Mouse (Mus musculus): ENCODE results near the gene Tbc1d10c. TPM values are rescaled to one million over a fixed set of nuclear protein-coding genes. Genes with fewer than 3 reads are reported as not detected.

Gene Tbc1d10c
- total and polyA plus RNA-seq, 3 experiments: 43.5 to 58.5 (median 46.3) TPM

DNA sequence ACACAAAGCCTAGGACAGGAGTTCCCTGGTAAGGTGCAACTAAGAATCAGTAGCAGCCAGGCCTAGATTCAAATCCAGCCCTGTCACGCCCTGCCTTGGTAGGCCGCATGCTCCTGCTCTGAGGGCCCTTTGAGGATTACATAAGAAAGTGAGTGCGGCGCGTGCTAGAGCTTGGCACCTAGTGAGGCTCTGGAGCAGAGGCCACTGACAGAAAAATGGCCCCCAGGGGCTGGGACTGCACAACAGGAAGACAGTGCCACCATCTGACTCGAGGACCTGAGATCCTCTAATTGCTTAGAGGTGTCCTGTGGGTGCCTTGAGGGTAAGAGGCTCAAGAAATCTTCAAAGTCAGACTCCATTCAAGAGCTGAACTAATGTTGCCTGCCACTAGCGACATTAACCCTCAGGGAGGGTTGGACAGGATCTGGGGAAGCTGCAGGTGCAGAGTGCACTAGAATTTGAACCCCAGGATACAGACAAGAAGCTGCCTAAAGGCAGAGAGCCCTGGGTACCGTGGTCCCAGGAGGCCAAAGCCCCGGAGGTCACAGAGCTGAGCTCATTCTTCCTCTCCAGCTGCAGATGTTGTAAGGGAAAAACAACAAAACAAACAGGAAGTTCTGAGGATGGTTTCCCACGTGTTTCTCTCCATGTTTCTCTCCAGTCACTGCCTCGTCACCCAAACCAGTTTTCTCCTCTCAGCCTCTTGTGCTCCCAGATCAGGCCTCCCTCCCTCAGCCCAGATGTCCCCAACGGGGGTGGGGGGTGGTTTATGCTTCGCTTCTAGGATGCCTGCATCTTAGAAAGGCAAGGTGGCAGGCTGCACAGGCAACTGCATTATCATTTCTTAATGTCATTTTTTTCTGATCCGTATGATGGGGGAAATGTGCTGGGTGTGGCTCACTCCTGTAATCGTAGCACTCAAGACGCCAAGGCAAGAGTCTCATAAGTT, 46.3 kb downstream of the Tbc1d10c start (continued):
- TF ChIP-seq RCOR1 (conservative IDR thresholded peaks at IDR 0.05; ENCODE audit: low read depth, low read length): no peak

DNA sequence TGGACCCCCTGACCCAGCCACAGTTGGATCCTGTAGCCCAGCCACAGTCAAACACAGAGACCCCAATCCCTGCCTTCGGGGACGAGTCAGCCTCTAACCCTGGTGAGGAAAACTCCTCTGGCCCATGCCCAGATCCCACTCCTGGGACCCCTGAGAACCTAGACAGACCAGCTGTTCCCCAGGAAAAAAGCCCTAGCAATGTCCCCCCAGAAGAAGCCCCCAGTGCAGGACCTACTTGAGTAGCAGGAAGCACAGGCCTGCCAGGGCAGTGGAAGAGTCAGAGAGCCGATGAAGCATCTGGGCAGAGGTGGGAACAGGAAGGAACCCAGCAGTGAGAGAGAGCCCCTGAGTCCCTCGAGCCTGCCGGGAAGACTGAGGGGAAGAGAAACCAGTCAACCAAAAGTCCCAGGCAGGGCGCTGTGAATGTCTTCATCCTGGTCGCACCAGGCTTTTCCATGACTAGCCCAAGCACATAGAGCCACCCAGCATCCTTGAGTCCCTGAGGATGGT, 47.3 kb downstream of the Tbc1d10c start, which contains the start of gene Cabp4:
Cabp4 (minus strand) TSS at position 275 of the 510 bp plus-strand sequence.
- dilution Hi-C loops (cut with MboI; ENCODE audit: extremely low pct_ligation_motif_present, extremely low pct_unique_long_range_greater_than_20kb, low sequenced_read_pairs) (no loop called here), in situ Hi-C loops (cut with MboI; ENCODE audit: low pct_ligation_motif_present, low pct_unique_long_range_greater_than_20kb, low sequenced_read_pairs) (no loop called here)
- TF ChIP-seq CTCF (conservative IDR thresholded peaks at IDR 0.05 in 1 of 2, IDR thresholded peaks at IDR 0.05 in 1 of 2; ENCODE audit: low read depth in 2 of 2, low read length in 2 of 2) (no peak), MAX (IDR thresholded peaks at IDR 0.05; ENCODE audit: low read length) (no peak; the same call in 1 of the 2 replicates), ELF1 (IDR thresholded peaks at IDR 0.05; ENCODE audit: low read depth, low read length) (0 out of 2 replicates have a peak, but pooled peaks have one; percentile 26), NRF1 (IDR thresholded peaks at IDR 0.05; ENCODE audit: low read depth, low read length) (0 out of 2 replicates have a peak, but pooled peaks have one; percentile 1), E2F4 (IDR thresholded peaks at IDR 0.05; ENCODE audit: insufficient replicate concordance, low read depth, low read length) (no peak), IRF4 (IDR thresholded peaks at IDR 0.05; ENCODE audit: low read depth, low read length) (peak; percentile 53; the same call in 1 of the 2 replicates), EP300 (IDR thresholded peaks at IDR 0.05; ENCODE audit: low read length) (peak; percentile 50), ZNF384 (IDR thresholded peaks at IDR 0.05; ENCODE audit: low read depth, low read length) (no peak)

DNA sequence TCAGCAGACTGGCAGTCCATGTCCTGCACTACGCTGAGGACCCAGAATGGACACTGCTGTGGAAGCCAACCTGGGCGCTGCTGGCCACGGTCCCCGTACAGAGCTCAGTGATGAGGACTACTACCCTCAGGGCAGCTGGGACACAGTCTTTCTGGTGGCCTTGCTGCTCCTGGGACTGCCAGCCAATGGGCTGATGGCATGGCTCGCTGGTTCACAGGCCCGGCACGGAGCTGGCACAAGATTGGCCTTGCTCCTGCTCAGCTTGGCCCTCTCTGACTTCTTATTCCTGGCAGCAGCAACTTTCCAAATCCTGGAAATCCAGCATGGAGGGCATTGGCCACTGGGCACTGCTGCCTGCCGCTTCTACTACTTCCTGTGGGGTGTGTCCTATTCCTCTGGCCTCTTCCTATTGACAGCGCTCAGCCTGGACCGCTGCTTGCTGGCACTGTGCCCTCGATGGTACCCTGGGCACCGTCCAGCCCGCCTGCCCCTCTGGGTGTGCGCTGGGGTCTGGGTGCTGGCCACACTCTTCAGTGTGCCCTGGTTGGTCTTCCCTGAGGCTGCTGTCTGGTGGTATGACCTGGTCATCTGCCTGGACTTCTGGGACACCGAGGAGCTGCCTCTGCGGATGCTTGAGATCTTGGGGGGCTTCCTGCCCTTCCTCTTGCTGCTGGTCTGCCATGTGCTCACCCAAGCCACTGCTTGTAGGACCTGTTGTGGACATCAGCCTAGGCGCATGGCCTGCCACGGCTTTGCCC, 48.5 kb downstream of the Tbc1d10c start:
- peaks cover 0 to 39% of the 10 kb centered on the region in 2 experiments for H3K36me3 ChIP-seq (replicated peaks in 1 of 2; ENCODE audit: control insufficient read depth in 1 of 2, insufficient read depth in 1 of 2, low read length in 1 of 2)
- H3K9ac ChIP-seq (ENCODE audit: insufficient read depth, low read depth): no peak overlapping the region
- no peak overlapping the region for H3K4me2 ChIP-seq (ENCODE audit: insufficient read depth, low read depth, poor library complexity, severe bottlenecking)
- H3K27me3 ChIP-seq (replicated peaks): no peaks in the 10 kb centered on the region
- H3K27ac ChIP-seq (ENCODE audit: insufficient read depth, low read depth): no peak overlapping the region
- in situ Hi-C loops (cut with MboI; ENCODE audit: low pct_ligation_motif_present, low pct_unique_long_range_greater_than_20kb, low sequenced_read_pairs) (no loop called here), dilution Hi-C loops (cut with MboI; ENCODE audit: extremely low pct_ligation_motif_present, extremely low pct_unique_long_range_greater_than_20kb, low sequenced_read_pairs) (no loop called here)
- peaks cover 46 to 93% of the 10 kb centered on the region in 2 experiments for H3K4me1 ChIP-seq (ENCODE audit: control insufficient read depth in 1 of 2, insufficient read depth in 2 of 2)
- no peak for TF ChIP-seq IRF4 (IDR thresholded peaks at IDR 0.05; ENCODE audit: low read depth, low read length)
- no peak for TF ChIP-seq RAD21 (IDR thresholded peaks at IDR 0.05; ENCODE audit: low read depth, low read length)
- no peak for TF ChIP-seq CHD1 (IDR thresholded peaks at IDR 0.05; ENCODE audit: low read depth, low read length)
- no peak for TF ChIP-seq ELF1 (IDR thresholded peaks at IDR 0.05; ENCODE audit: low read depth, low read length)
- TF ChIP-seq NELFE (IDR thresholded peaks at IDR 0.05; ENCODE audit: low read depth, low read length): no peak
- TF ChIP-seq BHLHE40 (IDR thresholded peaks at IDR 0.05; ENCODE audit: low read depth, low read length): no peak
- no peak for TF ChIP-seq GABPA (IDR thresholded peaks at IDR 0.05; ENCODE audit: insufficient replicate concordance, low read depth, low read length)
- no peak for TF ChIP-seq ZC3H11A (IDR thresholded peaks at IDR 0.05; ENCODE audit: low read depth, low read length)
- TF ChIP-seq TBP (conservative IDR thresholded peaks at IDR 0.05; ENCODE audit: low read depth, low read length): no peak
- no peak for TF ChIP-seq E2F4 (IDR thresholded peaks at IDR 0.05; ENCODE audit: insufficient replicate concordance, low read depth, low read length)
- TF ChIP-seq ZMIZ1 (IDR thresholded peaks at IDR 0.05; ENCODE audit: low read depth, low read length): no peak
- TF ChIP-seq TCF12 (IDR thresholded peaks at IDR 0.05; ENCODE audit: low read depth, low read length): no peak
- no peak for TF ChIP-seq POLR2AphosphoS2 (IDR thresholded peaks at IDR 0.05; ENCODE audit: low read depth, low read length)
- TF ChIP-seq JUND (conservative IDR thresholded peaks at IDR 0.05; ENCODE audit: low read depth, low read length): no peak
- TF ChIP-seq SIN3A (IDR thresholded peaks at IDR 0.05; ENCODE audit: low read length): no peak
- TF ChIP-seq UBTF (IDR thresholded peaks at IDR 0.05; ENCODE audit: low read depth, low read length): no peak
- no peak for TF ChIP-seq USF2 (conservative IDR thresholded peaks at IDR 0.05; ENCODE audit: low read depth, low read length)
- no peak for TF ChIP-seq PAX5 (IDR thresholded peaks at IDR 0.05; ENCODE audit: low read length)
- DNase-seq (ENCODE audit: extremely low read depth): no peak
- H3K79me2 ChIP-seq (replicated peaks; ENCODE audit: control insufficient read depth, extremely low read depth, insufficient read depth, poor library complexity, severe bottlenecking): no peaks in the 10 kb centered on the region
- peak overlapping the region in 1 of 3 experiments; percentile 57 for H3K4me3 ChIP-seq (replicated peaks in 1 of 3; ENCODE audit: low read depth in 2 of 3, low read length in 2 of 3, poor library complexity in 1 of 3)
- H3K9me3 ChIP-seq (replicated peaks; ENCODE audit: low read length): peaks cover 5% of the 10 kb centered on the region

More for the DNA sequence above, 47.3 kb downstream of the Tbc1d10c start, which contains the start of gene Cabp4:
- H3K27me3 ChIP-seq (replicated peaks): no peaks in the 10 kb centered on the region
- peaks cover 41 to 88% of the 10 kb centered on the region in 2 experiments for H3K4me1 ChIP-seq (ENCODE audit: control insufficient read depth in 1 of 2, insufficient read depth in 2 of 2)
- peaks cover 0 to 34% of the 10 kb centered on the region in 2 experiments for H3K36me3 ChIP-seq (replicated peaks in 1 of 2; ENCODE audit: control insufficient read depth in 1 of 2, insufficient read depth in 1 of 2, low read length in 1 of 2)
- H3K4me3 ChIP-seq (replicated peaks in 1 of 3; ENCODE audit: low read depth in 2 of 3, low read length in 2 of 3, poor library complexity in 1 of 3): peak within 1 kb of the TSS in 2 of 3 experiments; percentile 9 to 57
- DNase-seq (ENCODE audit: extremely low read depth): peak; percentile 29
- H3K27ac ChIP-seq (ENCODE audit: insufficient read depth, low read depth): peak within 1 kb of the TSS; percentile 90
- peak within 1 kb of the TSS; percentile 5; the same call in 1 of the 2 replicates for H3K4me2 ChIP-seq (ENCODE audit: insufficient read depth, low read depth, poor library complexity, severe bottlenecking)
- H3K9me3 ChIP-seq (replicated peaks; ENCODE audit: low read length): peaks cover 5% of the 10 kb centered on the region
- peaks cover 6% of the 10 kb centered on the region for H3K79me2 ChIP-seq (replicated peaks; ENCODE audit: control insufficient read depth, extremely low read depth, insufficient read depth, poor library complexity, severe bottlenecking)
- H3K9ac ChIP-seq (ENCODE audit: insufficient read depth, low read depth): peak within 1 kb of the TSS; percentile 47
